ENCODE assay signal across 9 mouse cellular contexts in the genomic region with DNA sequence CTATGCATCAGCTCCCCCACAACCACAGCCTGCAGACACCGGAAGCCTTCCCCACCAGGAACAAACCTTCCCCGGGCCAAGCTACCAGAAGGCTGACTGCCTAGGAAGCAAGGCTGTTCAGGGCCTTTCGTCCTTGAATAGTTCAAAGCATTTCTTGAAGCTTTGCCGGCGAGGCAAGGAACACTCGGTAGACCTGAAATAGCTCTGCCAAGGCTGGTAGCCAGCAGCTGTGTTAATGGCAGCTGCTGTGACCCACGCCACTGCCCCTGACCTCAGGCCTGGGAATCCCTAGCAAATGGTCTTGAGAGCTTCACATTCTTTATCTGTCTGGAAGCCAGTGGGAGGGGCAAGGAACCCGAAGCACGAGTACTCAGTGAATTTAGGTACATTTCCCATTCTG. TPM values are rescaled to one million over a fixed set of nuclear protein-coding genes. Genes with fewer than 3 reads are reported as not detected.
A peak's percentile ranks its signal among the peaks of the same experiment; 100 is the strongest.
DNase-seq lines count a peak whose midpoint lies in the region; ATAC-seq lines count a peak whose summit lies in the region.
"Had no signal": no experiment of that assay in that cellular context is flagged by ENCODE, and none has a peak within 500 bp of the region (broad histone marks: within the 10 kb centered on the region; RNA-seq: fewer than 3 reads in every experiment).

No protein-coding gene starts in this region.

- ATAC-seq in embryonic facial prominence, embryonic 14.5 days (ENCODE audit: low read depth) = peak; percentile 23; the same call in 1 of the 2 replicates
- no peak for ATAC-seq in neural tube, embryonic 11.5 days (ENCODE audit: insufficient read depth, low FRiP score, low TSS enrichment)

- peak; percentile 15 for DNase-seq in kidney, postnatal 10 days
- DNase-seq in kidney, adult 8-10 months = no peak
- DNase-seq in adrenal gland, postnatal 10 days = peak; percentile 49
- peak; percentile 63 for DNase-seq in embryonic facial prominence, embryonic 14.5 days (ENCODE audit: low spot score)
- peak; percentile 49 for DNase-seq in neural tube, embryonic 11.5 days (ENCODE audit: low spot score)
- no peak for DNase-seq in MN1 (ENCODE audit: low spot score)
- no peak for DNase-seq in urinary bladder, postnatal 36 days (ENCODE audit: low spot score in 2 of 2)
- no peak for DNase-seq in thymus, postnatal 14 days

- no peaks in the 10 kb centered on the region for H3K9me3 ChIP-seq in embryonic facial prominence, embryonic 14.5 days (ENCODE audit: control insufficient read depth, low read length)
- no peaks in the 10 kb centered on the region for H3K9me3 ChIP-seq in neural tube, embryonic 11.5 days (ENCODE audit: control insufficient read depth, low read length)
- H3K9me3 ChIP-seq: neural tube, embryonic 12.5 days had no signal

- WGBS in embryonic facial prominence, embryonic 14.5 days = 36% methylated on average over 9 of the region's 9 CpGs
- 40% methylated on average over 9 of the region's 9 CpGs for WGBS in neural tube, embryonic 11.5 days

- H3K27ac ChIP-seq in embryonic facial prominence, embryonic 14.5 days (replicated peaks; ENCODE audit: low read depth, low read length) = 0 out of 2 replicates have a peak overlapping the region, but pooled peaks have one; percentile 28
- H3K27ac ChIP-seq in neural tube, embryonic 11.5 days (ENCODE audit: low read depth, low read length) = no peak overlapping the region
- H3K27ac ChIP-seq: neural tube, embryonic 12.5 days had no signal

- H3K36me3 ChIP-seq in embryonic facial prominence, embryonic 14.5 days (ENCODE audit: control insufficient read depth, insufficient read depth, low read length) = no peaks in the 10 kb centered on the region
- H3K36me3 ChIP-seq in neural tube, embryonic 11.5 days (ENCODE audit: control insufficient read depth, insufficient read depth, low read length) = no peaks in the 10 kb centered on the region
- H3K36me3 ChIP-seq: neural tube, embryonic 12.5 days had no signal

- H3K4me2 ChIP-seq in embryonic facial prominence, embryonic 14.5 days (ENCODE audit: low read depth, low read length) = no peak overlapping the region
- no peak overlapping the region for H3K4me2 ChIP-seq in neural tube, embryonic 11.5 days (ENCODE audit: low read depth)
- H3K4me2 ChIP-seq: neural tube, embryonic 12.5 days had no signal

- H3K9ac ChIP-seq in embryonic facial prominence, embryonic 14.5 days (ENCODE audit: low read depth, low read length) = no peak overlapping the region
- H3K9ac ChIP-seq in neural tube, embryonic 11.5 days (ENCODE audit: low read length) = no peak overlapping the region
- H3K9ac ChIP-seq: neural tube, embryonic 12.5 days had no signal

- H3K27me3 ChIP-seq in embryonic facial prominence, embryonic 14.5 days (replicated peaks; ENCODE audit: control insufficient read depth, insufficient read depth, low read length) = no peaks in the 10 kb centered on the region
- no peaks in the 10 kb centered on the region for H3K27me3 ChIP-seq in neural tube, embryonic 11.5 days (ENCODE audit: control insufficient read depth, insufficient read depth, low read length)
- H3K27me3 ChIP-seq: neural tube, embryonic 12.5 days had no signal

- H3K4me1 ChIP-seq in embryonic facial prominence, embryonic 14.5 days (ENCODE audit: control insufficient read depth, insufficient read depth, low read length) = peaks cover 19% of the 10 kb centered on the region
- H3K4me1 ChIP-seq in neural tube, embryonic 11.5 days (ENCODE audit: control insufficient read depth, insufficient read depth, low read length) = 0 out of 2 replicates have a peak, but pooled peaks cover 5% of the 10 kb centered on the region

- H3K4me3 ChIP-seq in embryonic facial prominence, embryonic 14.5 days (ENCODE audit: low read depth, low read length) = no peak overlapping the region
- H3K4me3 ChIP-seq in neural tube, embryonic 11.5 days (ENCODE audit: low read depth, low read length) = no peak overlapping the region
- H3K4me3 ChIP-seq: neural tube, embryonic 12.5 days had no signal

RNA-seq across cellular contexts. Expression of gene Enah, which starts 35.3 kb away (rescaled TPM):
- 10 to 100 TPM; 58.9 to 72.2 TPM for total RNA-seq in adrenal gland, postnatal 10 days (2021)
- polyA plus RNA-seq in embryonic facial prominence, embryonic 14.5 days (2014; fragmentation: Nextera tagmentation; extraction: Ambion mirVana) = 23.7 and 27.6 TPM in 2 replicates
- polyA plus RNA-seq in neural tube, embryonic 11.5 days (2014; fragmentation: Nextera tagmentation; extraction: Ambion mirVana) = 35.0 and 35.9 TPM in 2 replicates

Comparison
In these comparisons a context has a peak if more than half of its experiments do, and no peak if none do; other contexts are left out.
1. DNase-seq: peak in kidney, postnatal 10 days (single experiment), adrenal gland, postnatal 10 days (single experiment), embryonic facial prominence, embryonic 14.5 days (single experiment) and neural tube, embryonic 11.5 days (single experiment); none in kidney, adult 8-10 months (0 of 2), MN1 (single experiment), urinary bladder, postnatal 36 days (0 of 2) and thymus, postnatal 14 days (single experiment).